Mouse (Mus musculus) hindbrain, embryonic 16.5 days (tissue): ENCODE data around the gene Tarm1. TPM values are rescaled to one million over a fixed set of nuclear protein-coding genes. Genes with fewer than 3 reads are reported as not detected.

Source experiments
- ATAC-seq: fragments of 200-750 bp; cut with Nextera tagmentation; 2 replicates; pipeline ENCODE4 v1.8.0; 2017; ENCODE audit warnings: moderate TSS enrichment, moderate library complexity
- H3K27ac ChIP-seq: fragments of 300-500 bp; sonication (generic); 2 replicates; pipeline ENCODE4 v1.5.1; 2014; ENCODE audit warnings: low read depth, mild to moderate bottlenecking, control low read depth, low read length, moderate library complexity
- H3K27me3 ChIP-seq: fragments of 300-500 bp; sonication (generic); replicated peaks from 2 replicates; pipeline ENCODE4 v1.6.1; 2014; ENCODE audit warnings: low read length; ENCODE audit not compliant: control insufficient read depth, insufficient read depth
- H3K36me3 ChIP-seq: fragments of 300-500 bp; sonication (generic); 2 replicates; pipeline ENCODE4 v1.6.1; 2014; ENCODE audit warnings: mild to moderate bottlenecking, low read length, moderate library complexity, mixed read lengths; ENCODE audit not compliant: control insufficient read depth, insufficient read depth
- H3K4me1 ChIP-seq: fragments of 300-500 bp; sonication (generic); 2 replicates; pipeline ENCODE4 v1.6.1; 2014; ENCODE audit warnings: low read depth, low read length; ENCODE audit not compliant: control insufficient read depth, insufficient read depth
- H3K4me2 ChIP-seq: fragments of 300-500 bp; sonication (generic); 2 replicates; pipeline ENCODE4 v1.6.1; 2014; ENCODE audit warnings: mild to moderate bottlenecking, low read length, control low read depth, moderate library complexity
- H3K4me3 ChIP-seq: fragments of 300-500 bp; sonication (generic); 2 replicates; pipeline ENCODE4 v1.5.1; 2014; ENCODE audit warnings: mild to moderate bottlenecking, low read length, control low read depth, moderate library complexity
- H3K9ac ChIP-seq: fragments of 300-500 bp; sonication (generic); 2 replicates; pipeline ENCODE4 v1.6.1; 2014; ENCODE audit warnings: low read depth, mild to moderate bottlenecking, control low read depth, low read length, moderate library complexity
- H3K9me3 ChIP-seq: fragments of 300-500 bp; sonication (generic); 2 replicates; pipeline ENCODE4 v1.6.1; 2014; ENCODE audit warnings: mild to moderate bottlenecking, low read length, moderate library complexity; ENCODE audit not compliant: control insufficient read depth
- WGBS: fragments of 180-500 bp; shearing (Covaris S2); extraction: QIAGEN DNeasy Blood & Tissue Kit; methylation state at CpG from one replicate; pipeline ENCODE4 v1.1.7; 2014; 5-methylcytosine and 5-hydroxymethylcytosine counted together
- polyA plus RNA-seq: library from polyadenylated mRNA; unstranded; fragments of >200 nt; fragmentation: Nextera tagmentation; extraction: Ambion mirVana; gene quantifications from 2 replicates; pipeline ENCODE4 v1.2.1, GENCODE M21; 2015

Tarm1 gene
- polyA plus RNA-seq = not detected in 2 replicates

DNA sequence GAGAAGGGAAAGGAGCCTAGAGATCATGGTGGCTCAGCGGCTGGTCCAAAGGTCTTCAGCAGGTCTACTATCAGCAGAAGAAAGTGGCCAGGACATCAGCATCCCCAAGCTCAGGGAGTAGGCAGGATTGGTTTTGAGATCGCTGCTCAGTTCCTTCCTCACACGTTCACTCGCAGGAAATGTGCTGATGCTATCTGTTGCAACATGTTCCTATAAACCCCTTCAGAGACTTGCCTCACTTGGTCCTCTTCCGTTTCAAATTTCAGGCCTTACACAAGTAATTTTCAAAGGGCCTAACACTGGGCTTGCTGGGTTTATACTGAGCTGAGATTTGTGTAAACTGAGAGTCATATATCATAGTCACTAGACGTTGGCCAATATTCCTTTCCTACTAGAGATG is at the start of gene Tarm1:
Gene Tarm1, minus strand, starts transcription at position 186 of the 400 bp plus-strand sequence.
- no peak within 1 kb of the TSS for H3K4me3 ChIP-seq
- no peaks in the 10 kb centered on the region for H3K9me3 ChIP-seq
- no peak within 1 kb of the TSS for H3K27ac ChIP-seq
- no peak within 1 kb of the TSS for H3K9ac ChIP-seq
- H3K4me2 ChIP-seq = no peak within 1 kb of the TSS
- 95% methylated on average over 6 of the region's 6 CpGs for WGBS
- H3K36me3 ChIP-seq = no peaks in the 10 kb centered on the region
- no peaks in the 10 kb centered on the region for H3K4me1 ChIP-seq
- ATAC-seq = no peak
- H3K27me3 ChIP-seq = no peaks in the 10 kb centered on the region

DNA sequence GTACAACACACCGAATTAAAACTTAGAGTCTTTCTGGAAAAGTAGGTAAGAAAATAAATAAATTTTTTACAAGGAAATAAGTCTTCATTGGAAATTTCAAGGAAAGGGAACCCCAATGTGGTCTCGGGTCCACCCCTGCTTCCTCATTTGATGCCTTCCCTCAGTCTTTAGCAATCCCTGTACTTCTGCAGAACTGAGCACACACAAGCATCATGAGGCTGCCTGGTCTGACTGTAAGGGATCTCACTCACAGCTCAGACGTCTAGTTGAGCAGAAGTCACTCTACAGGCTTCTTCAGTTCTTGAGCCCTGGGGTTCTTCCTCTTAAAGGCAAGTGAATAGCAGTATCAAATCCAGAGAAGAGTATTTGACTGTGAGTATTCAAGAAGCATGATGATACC is 3.5 kb upstream of the Tarm1 start:
- Histone ChIP-seq H3K27ac (no peak overlapping the region), H3K4me2 (no peak overlapping the region), H3K4me1 (no peaks in the 10 kb centered on the region), H3K27me3 (no peaks in the 10 kb centered on the region), H3K36me3 (no peaks in the 10 kb centered on the region), H3K4me3 (no peak overlapping the region), H3K9ac (no peak overlapping the region), H3K9me3 (no peaks in the 10 kb centered on the region)
- WGBS = 73% methylated on average over 3 of the region's 3 CpGs
- ATAC-seq = no peak

DNA sequence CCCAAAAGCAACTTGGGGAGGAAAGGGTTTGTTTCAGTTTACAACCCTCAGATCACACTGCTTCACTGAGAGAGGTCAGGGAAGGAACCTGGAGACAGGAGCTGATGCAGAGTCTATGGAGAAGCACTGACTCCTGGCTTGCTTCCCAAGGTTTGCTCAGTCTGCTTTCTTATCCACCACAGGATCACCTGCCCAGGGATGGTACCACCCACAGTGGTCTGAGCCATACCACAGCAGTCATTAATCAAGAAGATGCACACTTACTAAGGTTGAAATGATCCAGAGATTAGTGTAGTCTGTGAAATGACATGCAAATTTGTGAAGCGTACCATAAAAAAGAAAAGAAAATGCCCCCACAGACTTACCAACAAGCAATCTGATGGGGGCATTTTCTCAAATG is 2.0 kb downstream of the Tarm1 start:
- no peak for ATAC-seq
- no peak overlapping the region for H3K27ac ChIP-seq
- H3K27me3 ChIP-seq = no peaks in the 10 kb centered on the region
- WGBS = 96% methylated on average over 1 of the region's 1 CpGs
- H3K4me2 ChIP-seq = no peak overlapping the region
- H3K36me3 ChIP-seq = no peaks in the 10 kb centered on the region
- no peaks in the 10 kb centered on the region for H3K4me1 ChIP-seq
- no peak overlapping the region for H3K9ac ChIP-seq
- no peak overlapping the region for H3K4me3 ChIP-seq
- H3K9me3 ChIP-seq = no peaks in the 10 kb centered on the region

DNA sequence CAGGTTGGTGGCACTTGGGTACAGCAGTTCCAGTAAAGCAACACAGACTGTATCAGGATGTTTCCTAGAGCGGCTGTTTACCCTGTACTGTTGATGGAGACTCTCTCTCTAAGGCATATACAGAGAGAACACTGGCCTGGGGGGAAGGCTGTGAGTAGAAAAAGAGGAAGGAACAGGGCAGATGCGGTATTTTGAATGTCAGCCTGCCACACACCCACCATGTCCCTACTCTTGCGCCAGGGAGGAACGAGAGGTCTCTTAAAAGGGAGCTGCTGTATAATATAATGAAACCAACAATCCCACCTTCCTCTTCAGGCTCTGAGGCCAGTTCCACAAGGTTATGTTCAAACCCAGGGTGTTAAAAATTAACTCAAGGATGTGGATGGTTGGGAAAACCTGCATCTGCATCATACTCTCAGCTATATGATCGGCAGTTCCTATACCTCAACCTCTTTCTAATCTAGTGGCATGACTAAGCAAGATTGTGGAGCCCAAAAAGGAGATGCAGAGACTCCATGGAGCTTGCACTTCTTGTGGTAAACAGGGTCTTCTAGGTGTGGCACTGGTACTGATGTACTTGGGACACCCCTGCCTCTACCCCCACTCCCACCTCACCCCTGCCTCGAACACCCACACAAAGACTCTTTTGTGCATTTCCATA is 20.3 kb downstream of the Tarm1 start:
- H3K9ac ChIP-seq = no peak overlapping the region
- no peak overlapping the region for H3K4me3 ChIP-seq
- WGBS = 91% methylated on average over 6 of the region's 6 CpGs
- peaks cover 8% of the 10 kb centered on the region; the same call in 1 of the 2 replicates for H3K9me3 ChIP-seq
- H3K4me2 ChIP-seq = no peak overlapping the region
- no peak for ATAC-seq
- H3K36me3 ChIP-seq = no peaks in the 10 kb centered on the region
- no peak overlapping the region for H3K27ac ChIP-seq
- H3K27me3 ChIP-seq = no peaks in the 10 kb centered on the region
- no peaks in the 10 kb centered on the region for H3K4me1 ChIP-seq

DNA sequence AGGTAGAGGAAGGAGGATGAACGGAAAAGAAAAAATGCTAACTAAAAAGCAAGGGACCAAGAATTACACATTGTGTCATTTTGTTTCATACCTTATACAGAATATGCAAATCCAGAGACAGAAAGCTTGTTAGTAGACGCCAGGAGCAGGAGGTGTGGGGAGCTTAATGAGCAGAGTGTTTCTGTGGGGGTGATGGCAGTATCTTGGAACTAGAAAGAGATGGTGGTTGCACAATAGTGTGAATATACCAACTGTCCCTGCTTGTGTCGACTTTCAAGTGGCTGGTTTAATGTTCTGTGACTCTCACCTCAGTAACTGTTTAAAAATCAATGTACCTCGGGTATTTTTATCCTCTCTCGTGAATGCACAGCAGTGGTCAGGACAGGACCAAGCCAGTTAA is 25.7 kb downstream of the Tarm1 start:
- WGBS = 75% methylated on average over 5 of the region's 5 CpGs
- Histone ChIP-seq H3K4me3 (no peak overlapping the region), H3K27me3 (no peaks in the 10 kb centered on the region), H3K36me3 (no peaks in the 10 kb centered on the region), H3K4me2 (no peak overlapping the region), H3K9ac (no peak overlapping the region), H3K4me1 (no peaks in the 10 kb centered on the region), H3K9me3 (peaks cover 2% of the 10 kb centered on the region; the same call in 1 of the 2 replicates), H3K27ac (no peak overlapping the region)
- no peak for ATAC-seq

DNA sequence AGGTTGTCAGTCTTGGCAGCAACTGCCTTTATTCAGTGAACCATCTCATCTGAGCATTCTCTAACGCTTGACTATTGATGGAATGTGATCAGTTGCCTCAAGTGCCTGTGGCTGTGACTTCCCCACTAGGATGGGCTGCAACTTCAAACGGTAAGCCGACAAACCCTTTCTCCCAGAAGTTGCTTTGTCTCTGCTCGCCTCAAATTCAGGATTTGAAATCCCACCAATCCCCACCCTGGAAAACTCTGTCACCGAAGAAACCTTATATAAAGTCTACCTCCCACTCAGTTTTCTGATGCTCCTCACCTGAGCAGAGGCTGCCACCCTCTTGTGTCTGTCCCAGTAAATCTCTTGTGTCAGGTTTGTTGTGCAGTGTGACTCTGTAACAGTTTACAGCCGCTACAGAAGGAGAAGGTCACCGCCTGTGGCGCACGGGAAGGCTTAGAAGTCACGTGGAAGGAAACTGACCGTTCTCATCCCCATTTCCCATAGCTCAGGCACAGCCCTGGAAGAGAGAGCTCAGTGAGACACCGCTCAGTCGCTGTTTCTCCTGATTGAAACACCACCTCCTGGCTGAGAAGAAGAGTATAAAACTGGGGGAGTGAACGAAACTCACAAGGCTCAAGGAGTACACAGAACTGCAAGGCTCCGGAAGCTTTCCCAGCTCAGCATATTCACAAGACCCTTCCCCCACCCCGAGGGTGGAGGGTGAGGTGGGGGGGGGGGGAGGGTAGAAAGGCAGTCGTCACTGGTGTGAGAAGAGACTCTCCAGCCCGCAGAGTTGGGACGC is 27.9 kb downstream of the Tarm1 start:
- Histone ChIP-seq H3K36me3 (no peaks in the 10 kb centered on the region), H3K4me1 (no peaks in the 10 kb centered on the region), H3K9ac (no peak overlapping the region), H3K27me3 (no peaks in the 10 kb centered on the region), H3K9me3 (no peaks in the 10 kb centered on the region), H3K4me3 (no peak overlapping the region), H3K4me2 (peak overlapping the region; percentile 38), H3K27ac (no peak overlapping the region)
- ATAC-seq = peak; percentile 69
- WGBS = 9% methylated on average over 19 of the region's 19 CpGs

DNA sequence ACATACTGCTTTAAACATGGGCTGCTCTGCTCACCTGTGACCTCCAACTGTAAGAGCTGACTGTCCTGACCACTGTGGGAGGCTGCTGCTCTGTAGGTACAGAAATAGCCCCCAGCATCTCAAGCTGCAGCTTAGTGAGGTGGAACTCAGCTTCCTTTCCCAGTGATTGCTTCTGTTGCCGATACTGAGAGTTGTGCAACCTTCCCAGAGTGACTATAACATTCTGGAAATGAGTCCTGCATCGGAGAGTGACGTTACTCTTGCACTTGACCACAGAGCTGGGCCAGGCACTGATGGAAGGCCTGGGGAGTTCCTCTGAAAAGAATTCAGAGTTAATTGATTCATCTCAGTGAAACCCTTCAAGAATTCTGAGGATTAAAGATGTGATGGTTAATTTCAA is 29.6 kb downstream of the Tarm1 start:
- no peak for ATAC-seq
- Histone ChIP-seq H3K36me3 (no peaks in the 10 kb centered on the region), H3K9ac (no peak overlapping the region), H3K4me2 (no peak overlapping the region), H3K27me3 (no peaks in the 10 kb centered on the region), H3K9me3 (no peaks in the 10 kb centered on the region), H3K4me1 (no peaks in the 10 kb centered on the region), H3K27ac (no peak overlapping the region), H3K4me3 (no peak overlapping the region)
- WGBS = 74% methylated on average over 3 of the region's 3 CpGs

DNA sequence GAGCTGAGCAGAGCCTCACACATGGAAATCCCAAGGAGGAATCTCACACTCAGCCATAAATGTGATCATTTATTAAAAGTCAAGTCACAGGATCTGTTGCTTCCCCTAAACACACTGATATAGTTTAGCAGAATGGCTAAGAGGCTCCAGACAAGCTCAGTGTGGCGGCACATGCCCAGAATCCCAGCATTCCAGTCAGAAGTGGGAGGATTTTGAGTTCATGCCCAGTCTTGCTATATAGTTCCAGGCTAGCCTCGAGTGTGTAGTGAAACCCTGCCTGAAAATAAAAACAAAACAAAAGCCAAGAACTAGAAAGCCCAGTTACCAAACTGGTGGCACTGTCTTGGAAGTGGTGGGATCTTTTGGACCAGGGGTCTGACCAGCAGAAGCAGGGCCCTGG is 33.8 kb downstream of the Tarm1 start:
- ATAC-seq = no peak
- Histone ChIP-seq H3K9me3 (no peaks in the 10 kb centered on the region), H3K27ac (no peak overlapping the region), H3K9ac (no peak overlapping the region), H3K36me3 (no peaks in the 10 kb centered on the region), H3K27me3 (no peaks in the 10 kb centered on the region), H3K4me3 (no peak overlapping the region), H3K4me2 (no peak overlapping the region), H3K4me1 (no peaks in the 10 kb centered on the region)
- WGBS = 74% methylated on average over 2 of the region's 2 CpGs

DNA sequence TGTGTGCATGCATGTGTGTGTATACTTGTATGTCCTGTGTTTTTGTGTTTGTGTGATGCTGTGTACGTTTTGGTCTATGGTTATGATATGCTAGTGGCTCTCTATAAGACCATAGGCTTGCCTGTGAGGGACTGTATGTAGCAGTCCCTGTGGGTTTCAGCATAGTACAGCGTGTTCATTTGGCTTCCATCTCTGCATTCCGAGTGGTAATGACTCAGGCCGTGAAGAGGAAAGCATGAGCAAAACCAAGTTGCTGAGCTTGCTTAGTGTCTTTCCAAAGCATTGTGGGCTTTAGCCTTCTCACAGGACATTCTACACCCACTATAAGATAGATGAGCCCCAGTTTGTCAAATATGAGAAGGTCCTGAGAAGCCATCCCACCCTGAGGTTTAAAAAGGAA is 39.1 kb downstream of the Tarm1 start:
- H3K4me2 ChIP-seq = no peak overlapping the region
- no peaks in the 10 kb centered on the region for H3K36me3 ChIP-seq
- no peak for ATAC-seq
- H3K9me3 ChIP-seq = no peaks in the 10 kb centered on the region
- H3K4me3 ChIP-seq = no peak overlapping the region
- no peaks in the 10 kb centered on the region for H3K4me1 ChIP-seq
- no peak overlapping the region for H3K9ac ChIP-seq
- WGBS = 83% methylated on average over 4 of the region's 4 CpGs
- no peak overlapping the region for H3K27ac ChIP-seq
- H3K27me3 ChIP-seq = no peaks in the 10 kb centered on the region
